Mouse (Mus musculus) midbrain, embryonic 13.5 days (tissue): ENCODE measurements at regions not wholly inside any gene's neighbourhood (a gene's known extent, or its start where the extent isn't known, plus 50 kb on each side); places are given as distances from the start of the nearest gene placed in this dataset.

Experiments used
- ATAC-seq: fragments of 200-750 bp; cut with Nextera tagmentation; 2 replicates; pipeline ENCODE4 v1.8.0; 2017; ENCODE audit warnings: mild to moderate bottlenecking, moderate TSS enrichment, moderate library complexity
- H3K27ac ChIP-seq: fragments of 300-500 bp; sonication (generic); 2 replicates; pipeline ENCODE4 v1.5.1; 2015; ENCODE audit warnings: inconsistent platforms, mild to moderate bottlenecking, moderate library complexity
- H3K27me3 ChIP-seq: fragments of 300-500 bp; sonication (generic); 2 replicates; pipeline ENCODE4 v1.6.1; 2015; ENCODE audit warnings: mild to moderate bottlenecking, inconsistent platforms
- H3K36me3 ChIP-seq: fragments of 300-500 bp; sonication (generic); 2 replicates; pipeline ENCODE4 v1.6.1; 2015; ENCODE audit warnings: mild to moderate bottlenecking, inconsistent platforms
- H3K4me1 ChIP-seq: fragments of 300-500 bp; sonication (generic); replicated peaks from 2 replicates; pipeline ENCODE4 v1.6.1; 2015; ENCODE audit warnings: inconsistent platforms
- H3K4me2 ChIP-seq: fragments of 300-500 bp; sonication (generic); replicated peaks from 2 replicates; pipeline ENCODE4 v1.6.1; 2015; ENCODE audit warnings: moderate library complexity, mild to moderate bottlenecking, inconsistent platforms
- H3K4me3 ChIP-seq: fragments of 300-500 bp; sonication (generic); replicated peaks from 2 replicates; pipeline ENCODE4 v1.5.1; 2015; ENCODE audit warnings: mild to moderate bottlenecking, inconsistent platforms
- H3K9ac ChIP-seq: fragments of 300-500 bp; sonication (generic); replicated peaks from 2 replicates; pipeline ENCODE4 v1.6.1; 2015; ENCODE audit warnings: mild to moderate bottlenecking, inconsistent platforms
- H3K9me3 ChIP-seq: fragments of 300-500 bp; sonication (generic); 2 replicates; pipeline ENCODE4 v1.6.1; 2016; ENCODE audit warnings: mild to moderate bottlenecking, inconsistent platforms
- WGBS: fragments of 180-500 bp; shearing (Covaris S2); methylation state at CpG from one replicate; pipeline ENCODE4 v1.1.7; 2015; 5-methylcytosine and 5-hydroxymethylcytosine counted together

GRCm38 (mm10) chr14:74112603-74113002 is 451.6 kb downstream of the Gm21750 start:
- ATAC-seq = no peak
- Histone ChIP-seq H3K9ac (no peak overlapping the region), H3K4me3 (no peak overlapping the region), H3K36me3 (no peaks in the 10 kb centered on the region), H3K4me2 (no peak overlapping the region), H3K4me1 (no peaks in the 10 kb centered on the region), H3K27me3 (no peaks in the 10 kb centered on the region), H3K9me3 (no peaks in the 10 kb centered on the region), H3K27ac (no peak overlapping the region)
- 88% methylated on average over 2 of the region's 2 CpGs for WGBS

DNA sequence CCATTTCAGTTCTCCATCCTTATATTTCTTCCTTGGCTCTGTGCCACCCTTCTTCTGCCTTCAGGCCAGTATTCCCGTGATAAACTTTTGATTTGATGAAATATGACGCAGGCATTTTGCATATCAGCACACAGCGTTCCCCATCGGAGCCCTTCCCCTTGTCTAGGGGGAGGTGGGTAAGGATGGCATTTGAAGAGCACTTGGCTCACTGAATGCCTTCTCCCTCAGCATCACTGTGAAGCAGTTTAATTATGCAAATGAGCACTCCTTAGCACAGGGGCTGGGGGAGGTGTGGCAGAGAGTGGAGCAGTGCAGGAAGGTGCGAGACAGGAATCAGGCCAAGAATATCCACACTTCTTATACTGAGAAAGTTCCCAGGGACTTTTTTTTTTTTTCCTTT is 452.1 kb downstream of the Gm21750 start:
- Histone ChIP-seq H3K4me1 (no peaks in the 10 kb centered on the region), H3K9ac (no peak overlapping the region), H3K27ac (no peak overlapping the region), H3K4me2 (no peak overlapping the region), H3K36me3 (no peaks in the 10 kb centered on the region), H3K4me3 (no peak overlapping the region), H3K9me3 (no peaks in the 10 kb centered on the region), H3K27me3 (no peaks in the 10 kb centered on the region)
- 43% methylated on average over 5 of the region's 5 CpGs for WGBS
- ATAC-seq = peak; percentile 95

DNA sequence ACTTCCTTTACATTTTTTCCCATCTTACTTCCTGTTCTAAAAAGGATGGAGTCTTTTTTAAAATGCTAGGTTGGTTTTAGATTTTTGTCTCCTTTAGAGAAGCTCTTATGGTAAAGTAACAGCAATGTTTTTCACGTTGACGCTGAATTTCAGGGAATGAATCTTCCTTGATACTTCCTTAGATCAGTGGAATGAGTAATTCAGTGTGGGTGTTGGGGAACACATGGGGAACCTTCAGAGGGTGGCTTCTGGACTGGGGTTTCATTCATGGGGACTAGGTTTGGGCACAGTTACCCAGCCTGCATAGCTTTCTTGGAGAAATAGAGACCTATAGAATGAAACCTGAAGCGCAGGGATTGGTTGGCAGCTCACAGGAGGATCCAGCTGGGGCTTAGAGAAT is 452.5 kb downstream of the Gm21750 start:
- no peaks in the 10 kb centered on the region for H3K4me1 ChIP-seq
- H3K4me3 ChIP-seq = no peak overlapping the region
- no peak overlapping the region for H3K27ac ChIP-seq
- no peaks in the 10 kb centered on the region for H3K27me3 ChIP-seq
- no peak for ATAC-seq
- no peaks in the 10 kb centered on the region for H3K36me3 ChIP-seq
- WGBS = 71% methylated on average over 3 of the region's 3 CpGs
- no peak overlapping the region for H3K9ac ChIP-seq
- no peak overlapping the region for H3K4me2 ChIP-seq
- no peaks in the 10 kb centered on the region for H3K9me3 ChIP-seq

DNA sequence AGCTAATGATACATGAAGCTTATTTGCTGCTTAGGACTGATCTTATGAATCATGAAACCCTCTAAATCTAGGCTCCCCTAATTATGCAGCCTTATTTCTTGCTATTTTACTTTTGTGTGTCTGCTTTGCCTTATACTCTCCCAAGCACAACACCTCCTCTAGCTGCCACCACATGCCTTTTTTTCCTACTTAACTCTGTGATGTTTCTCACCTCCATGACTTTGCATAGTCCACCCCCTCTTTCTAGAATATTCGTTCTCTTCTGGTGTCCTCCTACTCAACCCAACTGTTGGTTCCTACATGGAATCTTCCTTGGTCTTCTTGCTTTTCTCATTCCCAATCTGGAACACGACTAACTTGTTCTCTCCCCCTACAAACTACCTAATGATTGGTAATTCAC is 456.7 kb downstream of the Gm21750 start:
- WGBS = 80% methylated on average over 2 of the region's 2 CpGs

GRCm38 (mm10) chr14:74145202-74145700 is 484.2 kb downstream of the Gm21750 start:
- ATAC-seq = no peak
- Histone ChIP-seq H3K4me3 (no peak overlapping the region), H3K4me1 (no peaks in the 10 kb centered on the region), H3K9ac (no peak overlapping the region), H3K9me3 (no peaks in the 10 kb centered on the region), H3K36me3 (no peaks in the 10 kb centered on the region), H3K4me2 (no peak overlapping the region), H3K27me3 (no peaks in the 10 kb centered on the region), H3K27ac (no peak overlapping the region)
- WGBS = 50% methylated on average over 4 of the region's 4 CpGs

More for the DNA sequence above, 456.7 kb downstream of the Gm21750 start:
- Histone ChIP-seq H3K27me3 (no peaks in the 10 kb centered on the region), H3K4me1 (no peaks in the 10 kb centered on the region), H3K4me2 (no peak overlapping the region), H3K9me3 (no peaks in the 10 kb centered on the region), H3K36me3 (no peaks in the 10 kb centered on the region), H3K27ac (no peak overlapping the region), H3K4me3 (no peak overlapping the region), H3K9ac (no peak overlapping the region)
- no peak for ATAC-seq

DNA sequence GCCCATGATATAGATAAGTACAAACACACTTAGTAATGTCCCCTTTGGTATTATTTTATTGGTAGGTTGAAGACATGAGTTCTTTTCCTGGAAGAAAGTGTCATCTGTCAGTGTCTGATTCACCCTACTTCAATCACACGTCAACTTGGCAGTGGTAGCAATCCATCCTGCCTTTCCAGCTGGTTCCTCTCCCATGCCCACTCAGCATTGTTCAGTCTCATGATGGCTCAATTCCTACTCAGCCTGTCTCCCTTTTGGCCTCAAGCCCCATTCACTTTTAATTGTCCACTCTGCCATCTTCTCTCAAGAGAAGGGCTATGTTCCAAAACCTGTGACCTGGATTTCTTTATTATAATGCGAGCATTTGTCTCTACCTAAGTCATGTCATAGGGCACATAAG is 474.4 kb upstream of the Htr2a start:
- no peak overlapping the region for H3K4me3 ChIP-seq
- H3K27me3 ChIP-seq = no peaks in the 10 kb centered on the region
- no peak for ATAC-seq
- H3K4me1 ChIP-seq = no peaks in the 10 kb centered on the region
- H3K4me2 ChIP-seq = no peak overlapping the region
- 85% methylated on average over 2 of the region's 2 CpGs for WGBS
- H3K36me3 ChIP-seq = no peaks in the 10 kb centered on the region
- no peak overlapping the region for H3K9ac ChIP-seq
- no peaks in the 10 kb centered on the region for H3K9me3 ChIP-seq
- no peak overlapping the region for H3K27ac ChIP-seq

- H3K4me2 ChIP-seq = no peak overlapping the region
- H3K27ac ChIP-seq = no peak overlapping the region
- no peaks in the 10 kb centered on the region for H3K27me3 ChIP-seq
- H3K4me3 ChIP-seq = no peak overlapping the region
- no peak overlapping the region for H3K9ac ChIP-seq
- no peaks in the 10 kb centered on the region for H3K4me1 ChIP-seq
- no peaks in the 10 kb centered on the region for H3K36me3 ChIP-seq
- WGBS = 93% methylated on average over 2 of the region's 2 CpGs
- no peaks in the 10 kb centered on the region for H3K9me3 ChIP-seq
- ATAC-seq = no peak
These were observed 471.3 kb upstream of the Htr2a start for GRCm38 (mm10) chr14:74169131-74169875.

GRCm38 (mm10) chr14:74180066-74180465 is 460.6 kb upstream of the Htr2a start:
- 90% methylated on average over 2 of the region's 2 CpGs for WGBS
- Histone ChIP-seq H3K27ac (no peak overlapping the region), H3K9ac (no peak overlapping the region), H3K4me2 (no peak overlapping the region), H3K9me3 (no peaks in the 10 kb centered on the region), H3K27me3 (no peaks in the 10 kb centered on the region), H3K4me1 (no peaks in the 10 kb centered on the region), H3K36me3 (no peaks in the 10 kb centered on the region), H3K4me3 (no peak overlapping the region)
- no peak for ATAC-seq

- H3K9ac ChIP-seq = no peak overlapping the region
- no peak overlapping the region for H3K4me3 ChIP-seq
- no peaks in the 10 kb centered on the region for H3K27me3 ChIP-seq
- no peaks in the 10 kb centered on the region for H3K4me1 ChIP-seq
- no peaks in the 10 kb centered on the region for H3K9me3 ChIP-seq
- ATAC-seq = no peak
- H3K36me3 ChIP-seq = no peaks in the 10 kb centered on the region
- H3K4me2 ChIP-seq = no peak overlapping the region
- WGBS = 89% methylated on average over 4 of the region's 4 CpGs
- H3K27ac ChIP-seq = no peak overlapping the region
These were observed 457.6 kb upstream of the Htr2a start for GRCm38 (mm10) chr14:74182996-74183395.

- H3K9ac ChIP-seq = no peak overlapping the region
- H3K27me3 ChIP-seq = no peaks in the 10 kb centered on the region
- WGBS = 98% methylated on average over 2 of the region's 2 CpGs
- ATAC-seq = no peak
- no peaks in the 10 kb centered on the region for H3K36me3 ChIP-seq
- no peak overlapping the region for H3K4me2 ChIP-seq
- H3K27ac ChIP-seq = no peak overlapping the region
- H3K4me3 ChIP-seq = no peak overlapping the region
- H3K9me3 ChIP-seq = no peaks in the 10 kb centered on the region
- no peaks in the 10 kb centered on the region for H3K4me1 ChIP-seq
These were observed 438.9 kb upstream of the Htr2a start for GRCm38 (mm10) chr14:74201710-74202109.

GRCm38 (mm10) chr14:74205011-74205410 is 435.6 kb upstream of the Htr2a start:
- H3K36me3 ChIP-seq = no peaks in the 10 kb centered on the region
- H3K27ac ChIP-seq = no peak overlapping the region
- H3K27me3 ChIP-seq = no peaks in the 10 kb centered on the region
- WGBS = 100% methylated on average over 1 of the region's 1 CpGs
- H3K9me3 ChIP-seq = no peaks in the 10 kb centered on the region
- no peaks in the 10 kb centered on the region for H3K4me1 ChIP-seq
- no peak for ATAC-seq
- H3K4me2 ChIP-seq = no peak overlapping the region
- H3K4me3 ChIP-seq = no peak overlapping the region
- H3K9ac ChIP-seq = no peak overlapping the region

DNA sequence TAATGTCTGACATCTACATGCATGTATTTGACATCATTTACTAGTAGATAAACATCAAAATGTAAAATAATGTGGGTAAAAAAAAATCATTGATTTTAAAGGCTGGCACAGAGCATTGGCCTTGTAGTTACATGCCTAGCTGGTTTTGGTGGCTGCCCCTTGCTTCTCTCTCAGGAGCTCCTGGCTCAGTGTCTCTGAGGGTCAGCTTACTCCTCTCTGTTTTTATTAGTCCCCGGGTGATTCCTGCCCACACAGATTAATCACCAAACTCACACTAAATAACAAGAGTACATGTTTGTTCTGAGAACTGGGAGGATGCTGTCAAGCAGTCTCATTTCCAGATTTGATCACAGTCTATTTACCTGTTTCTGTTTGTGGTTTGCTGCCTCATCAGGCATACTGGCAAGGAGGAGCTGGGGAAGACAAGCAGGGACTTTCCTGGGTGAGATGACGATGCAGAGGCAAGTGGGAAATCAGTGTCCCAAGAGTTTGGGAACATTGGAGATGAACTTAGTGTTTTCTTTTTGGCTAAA is 422.7 kb upstream of the Htr2a start:
- no peaks in the 10 kb centered on the region for H3K4me1 ChIP-seq
- H3K9ac ChIP-seq = no peak overlapping the region
- H3K4me3 ChIP-seq = no peak overlapping the region
- ATAC-seq = no peak
- H3K27ac ChIP-seq = no peak overlapping the region
- no peaks in the 10 kb centered on the region for H3K27me3 ChIP-seq
- H3K4me2 ChIP-seq = no peak overlapping the region
- no peaks in the 10 kb centered on the region for H3K36me3 ChIP-seq
- no peaks in the 10 kb centered on the region for H3K9me3 ChIP-seq
- 81% methylated on average over 2 of the region's 2 CpGs for WGBS

DNA sequence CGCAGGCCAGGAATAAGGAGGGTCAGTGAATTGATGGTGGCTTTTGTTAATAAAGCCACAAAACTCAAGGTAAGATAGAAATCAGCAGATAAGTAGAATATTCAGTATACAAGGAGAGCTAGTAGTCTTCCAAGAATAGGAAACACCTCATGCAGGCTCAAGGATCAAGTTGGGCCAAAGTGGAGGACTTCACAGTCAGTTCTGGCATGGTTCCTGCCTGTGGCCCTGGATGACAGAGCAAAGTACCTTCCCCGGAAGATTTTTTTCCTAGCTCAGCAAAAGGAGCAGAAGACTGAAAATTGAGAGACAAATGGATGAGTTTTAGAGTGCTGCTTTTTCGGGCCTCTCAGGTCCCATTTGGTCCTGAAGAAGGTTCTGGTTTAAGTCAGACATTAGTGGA is 420.9 kb upstream of the Htr2a start:
- no peak overlapping the region for H3K27ac ChIP-seq
- H3K4me2 ChIP-seq = no peak overlapping the region
- no peak for ATAC-seq
- H3K9ac ChIP-seq = no peak overlapping the region
- H3K36me3 ChIP-seq = no peaks in the 10 kb centered on the region
- H3K4me1 ChIP-seq = no peaks in the 10 kb centered on the region
- H3K9me3 ChIP-seq = no peaks in the 10 kb centered on the region
- 88% methylated on average over 3 of the region's 3 CpGs for WGBS
- H3K27me3 ChIP-seq = no peaks in the 10 kb centered on the region
- H3K4me3 ChIP-seq = no peak overlapping the region
